Mouse (Mus musculus): ENCODE measurements around the gene Adcyap1r1. TPM values are rescaled to one million over a fixed set of nuclear protein-coding genes. Genes with fewer than 3 reads are reported as not detected.

Gene Adcyap1r1
- total and polyA plus RNA-seq, 2 experiments = 0.74 to 0.78 TPM

DNA sequence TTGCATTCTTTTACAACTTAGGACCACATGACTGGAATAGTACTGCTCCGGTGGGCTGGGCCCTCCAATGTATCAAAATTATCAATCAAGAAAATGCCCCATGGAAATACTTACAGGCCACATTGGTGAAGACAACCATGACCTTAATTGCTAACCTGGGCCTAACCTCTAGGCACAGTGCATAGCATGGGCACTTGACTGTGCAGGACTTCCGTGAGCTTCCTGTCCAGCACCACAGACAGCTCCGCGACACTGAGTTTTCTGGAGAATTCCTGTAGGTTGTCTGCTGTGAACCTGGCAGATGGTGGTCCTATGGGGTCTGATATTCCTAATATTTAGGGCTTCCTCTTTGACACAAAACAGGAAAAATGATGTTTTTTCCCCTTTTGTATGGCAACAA lies 54.7 kb downstream of the Adcyap1r1 start:
- Histone ChIP-seq H3K27me3 (ENCODE audit: control insufficient read depth, insufficient read depth, low read length) (no peaks in the 10 kb centered on the region), H3K4me1 (ENCODE audit: control insufficient read depth, insufficient read depth, low read length) (no peaks in the 10 kb centered on the region), H3K4me3 (ENCODE audit: insufficient read depth, low read depth, low read length) (no peak overlapping the region), H3K36me3 (ENCODE audit: control insufficient read depth, insufficient read depth, low read length) (no peaks in the 10 kb centered on the region), H3K9ac (ENCODE audit: low read depth, low read length) (no peak overlapping the region), H3K79me2 (ENCODE audit: control insufficient read depth, insufficient read depth, low read length) (no peaks in the 10 kb centered on the region), H3K27ac (replicated peaks; ENCODE audit: insufficient read depth, low read depth, low read length) (no peak overlapping the region)
- WGBS = 72% methylated on average over 4 of the region's 4 CpGs
- no peak for DNase-seq (ENCODE audit: extremely low read depth, low read depth, low spot score)
- TF ChIP-seq CTCF (IDR thresholded peaks at IDR 0.05; ENCODE audit: low read depth, low read length) (no peak), POLR2A (IDR thresholded peaks at IDR 0.05; ENCODE audit: extremely low read depth, insufficient read depth, low read length) (no peak)

DNA sequence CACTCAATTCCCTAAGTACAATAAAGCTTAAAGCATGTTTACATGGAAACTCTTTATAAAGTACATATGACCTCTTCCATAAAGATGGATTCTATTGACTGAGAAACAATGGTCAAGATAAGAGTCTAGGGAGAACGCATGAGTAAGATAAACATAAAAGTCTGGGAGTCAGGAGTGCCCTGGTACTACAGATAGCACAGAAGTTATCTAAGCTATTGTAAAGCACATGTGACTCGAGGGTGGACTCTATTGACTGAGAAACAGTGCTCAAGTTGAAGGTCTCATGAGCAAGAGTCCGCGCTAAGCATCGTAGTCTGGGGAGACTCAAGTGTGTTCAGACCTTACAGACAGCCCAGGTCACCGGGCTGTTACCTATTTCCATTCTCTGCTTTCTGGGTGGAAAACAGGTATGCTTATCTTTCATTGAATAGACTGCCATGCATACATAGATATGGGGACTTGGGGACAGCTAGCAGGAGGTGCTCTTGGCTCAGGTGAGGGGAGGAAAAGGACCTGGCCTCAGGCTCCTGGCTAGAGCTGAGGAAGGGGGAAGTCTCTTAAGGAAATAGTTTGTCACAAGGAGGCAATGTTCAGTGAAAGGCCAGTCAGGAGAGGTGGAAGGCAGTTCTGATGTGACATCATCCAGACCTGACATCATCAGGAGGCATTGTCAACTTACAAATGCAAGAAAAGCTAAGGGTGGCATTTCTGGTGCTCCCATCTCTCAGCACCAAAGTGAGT lies 57.5 kb downstream of the Adcyap1r1 start:
- Histone ChIP-seq H3K27ac (replicated peaks; ENCODE audit: insufficient read depth, low read depth, low read length) (no peak overlapping the region), H3K27me3 (ENCODE audit: control insufficient read depth, insufficient read depth, low read length) (no peaks in the 10 kb centered on the region), H3K36me3 (ENCODE audit: control insufficient read depth, insufficient read depth, low read length) (no peaks in the 10 kb centered on the region), H3K4me1 (ENCODE audit: control insufficient read depth, insufficient read depth, low read length) (no peaks in the 10 kb centered on the region), H3K79me2 (ENCODE audit: control insufficient read depth, insufficient read depth, low read length) (no peaks in the 10 kb centered on the region), H3K4me3 (ENCODE audit: insufficient read depth, low read depth, low read length) (no peak overlapping the region), H3K9ac (ENCODE audit: low read depth, low read length) (no peak overlapping the region)
- no peak for DNase-seq (ENCODE audit: extremely low read depth, low read depth, low spot score)
- 63% methylated on average over 6 of the region's 6 CpGs for WGBS
- TF ChIP-seq POLR2A (IDR thresholded peaks at IDR 0.05; ENCODE audit: extremely low read depth, insufficient read depth, low read length) = no peak
- TF ChIP-seq CTCF (IDR thresholded peaks at IDR 0.05; ENCODE audit: low read depth, low read length) = no peak

DNA sequence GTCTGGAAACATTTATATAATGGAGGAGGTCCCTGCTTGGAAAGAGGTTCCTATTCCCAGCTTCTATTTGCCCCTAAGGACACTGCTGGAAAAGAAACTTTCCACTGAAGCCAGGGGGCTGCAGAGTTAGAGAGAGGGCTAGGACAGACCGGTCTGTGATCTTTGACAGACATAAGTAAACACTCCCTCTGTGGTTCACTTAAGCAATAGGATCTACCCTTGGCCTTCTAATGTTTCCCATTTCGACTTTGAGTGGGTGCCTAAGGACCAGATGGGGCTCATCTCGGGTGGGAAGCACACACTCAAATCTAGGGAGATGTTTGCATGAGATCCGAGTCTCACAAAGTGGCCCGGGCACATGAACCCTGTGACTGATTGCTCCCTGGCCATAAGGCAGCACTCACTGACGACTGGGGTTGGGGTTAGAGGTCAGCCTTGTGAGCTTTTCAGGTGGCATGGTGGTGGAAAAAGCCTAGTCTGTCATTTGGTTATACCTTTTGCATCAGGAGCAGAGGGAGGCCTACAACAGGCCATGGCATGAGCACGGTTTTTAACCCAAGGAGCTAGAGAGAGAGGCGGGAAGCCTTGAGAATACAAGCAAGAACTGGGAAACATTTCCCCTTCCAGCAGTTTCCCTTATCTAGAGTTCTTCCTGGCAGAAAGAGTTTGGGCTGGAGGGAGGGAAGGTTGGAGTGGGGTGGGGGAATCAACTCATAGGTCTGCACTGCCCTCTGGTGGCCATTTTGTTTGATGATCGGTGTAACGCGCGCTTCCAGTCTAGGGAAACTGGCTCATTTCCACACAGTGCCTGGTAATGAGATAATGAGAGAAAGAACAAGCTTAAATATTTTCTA lies 59.7 kb downstream of the Adcyap1r1 start:
- Histone ChIP-seq H3K4me1 (ENCODE audit: control insufficient read depth, insufficient read depth, low read length) (no peaks in the 10 kb centered on the region), H3K79me2 (ENCODE audit: control insufficient read depth, insufficient read depth, low read length) (no peaks in the 10 kb centered on the region), H3K27ac (replicated peaks; ENCODE audit: insufficient read depth, low read depth, low read length) (no peak overlapping the region), H3K4me3 (ENCODE audit: insufficient read depth, low read depth, low read length) (no peak overlapping the region), H3K27me3 (ENCODE audit: control insufficient read depth, insufficient read depth, low read length) (no peaks in the 10 kb centered on the region), H3K36me3 (ENCODE audit: control insufficient read depth, insufficient read depth, low read length) (no peaks in the 10 kb centered on the region), H3K9ac (ENCODE audit: low read depth, low read length) (no peak overlapping the region)
- WGBS = 22% methylated on average over 12 of the region's 12 CpGs
- TF ChIP-seq CTCF (IDR thresholded peaks at IDR 0.05; ENCODE audit: low read depth, low read length) (peak; percentile 71), POLR2A (IDR thresholded peaks at IDR 0.05; ENCODE audit: extremely low read depth, insufficient read depth, low read length) (no peak)
- peak; percentile 45 for DNase-seq (ENCODE audit: extremely low read depth, low read depth, low spot score)

DNA sequence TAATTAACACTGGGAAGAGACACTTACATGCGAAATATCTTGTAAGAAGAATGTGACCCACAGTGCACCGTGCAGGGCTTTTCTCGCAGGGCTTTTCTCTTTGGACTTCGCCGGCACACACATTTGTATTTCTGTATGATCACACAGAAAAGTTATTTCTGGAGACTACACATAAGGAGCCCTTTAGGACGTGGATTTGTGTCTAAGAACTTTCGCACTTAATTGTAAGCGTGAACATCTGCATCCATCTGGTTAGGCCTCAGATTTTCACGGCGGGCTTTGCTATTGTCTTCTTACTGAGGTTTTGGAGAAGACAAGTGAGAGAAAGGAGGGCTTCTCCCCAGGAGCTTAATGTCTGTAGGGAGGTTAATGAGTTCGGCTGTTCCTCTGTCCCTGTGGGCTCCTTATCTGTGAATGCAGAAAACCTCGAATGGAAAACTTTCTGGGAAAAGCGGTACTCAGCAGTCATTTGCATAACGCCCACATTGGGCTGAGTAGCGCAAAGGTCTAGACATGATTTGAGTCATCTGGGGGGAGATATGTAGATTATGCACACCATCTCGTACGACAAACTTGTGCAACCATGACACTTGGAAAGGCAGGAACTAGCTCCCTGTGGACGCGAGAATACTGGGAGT lies 60.4 kb downstream of the Adcyap1r1 start:
- Histone ChIP-seq H3K9ac (ENCODE audit: low read depth, low read length) (no peak overlapping the region), H3K79me2 (ENCODE audit: control insufficient read depth, insufficient read depth, low read length) (no peaks in the 10 kb centered on the region), H3K27ac (replicated peaks; ENCODE audit: insufficient read depth, low read depth, low read length) (no peak overlapping the region), H3K36me3 (ENCODE audit: control insufficient read depth, insufficient read depth, low read length) (no peaks in the 10 kb centered on the region), H3K4me1 (ENCODE audit: control insufficient read depth, insufficient read depth, low read length) (no peaks in the 10 kb centered on the region), H3K4me3 (ENCODE audit: insufficient read depth, low read depth, low read length) (no peak overlapping the region), H3K27me3 (ENCODE audit: control insufficient read depth, insufficient read depth, low read length) (no peaks in the 10 kb centered on the region)
- WGBS = 45% methylated on average over 19 of the region's 19 CpGs
- DNase-seq (ENCODE audit: extremely low read depth, low read depth, low spot score) = no peak
- TF ChIP-seq CTCF (IDR thresholded peaks at IDR 0.05; ENCODE audit: low read depth, low read length) (no peak), POLR2A (IDR thresholded peaks at IDR 0.05; ENCODE audit: extremely low read depth, insufficient read depth, low read length) (no peak)

DNA sequence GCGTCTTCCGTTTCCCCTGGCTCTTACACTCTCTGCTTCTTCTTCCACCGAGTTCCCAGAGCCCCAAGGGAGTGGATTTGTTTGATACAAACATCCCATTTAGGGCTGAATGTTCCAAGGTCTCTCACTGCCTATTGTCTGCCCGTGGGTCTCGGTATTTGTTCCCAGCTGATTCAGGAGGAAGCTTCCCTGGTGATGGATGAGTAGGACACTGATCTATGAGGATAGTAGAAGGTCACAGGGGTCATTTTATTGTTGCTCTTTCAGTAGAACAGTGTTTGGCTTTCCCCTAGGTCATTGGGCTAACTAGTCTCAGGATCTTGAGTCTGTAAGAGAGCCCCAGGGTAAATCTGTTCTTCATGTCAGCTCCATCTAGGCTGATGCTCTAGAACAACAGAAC lies 61.7 kb downstream of the Adcyap1r1 start:
- Histone ChIP-seq H3K27ac (replicated peaks; ENCODE audit: insufficient read depth, low read depth, low read length) (no peak overlapping the region), H3K27me3 (ENCODE audit: control insufficient read depth, insufficient read depth, low read length) (no peaks in the 10 kb centered on the region), H3K9ac (ENCODE audit: low read depth, low read length) (no peak overlapping the region), H3K36me3 (ENCODE audit: control insufficient read depth, insufficient read depth, low read length) (no peaks in the 10 kb centered on the region), H3K4me3 (ENCODE audit: insufficient read depth, low read depth, low read length) (no peak overlapping the region), H3K4me1 (ENCODE audit: control insufficient read depth, insufficient read depth, low read length) (no peaks in the 10 kb centered on the region), H3K79me2 (ENCODE audit: control insufficient read depth, insufficient read depth, low read length) (no peaks in the 10 kb centered on the region)
- no peak for TF ChIP-seq POLR2A (IDR thresholded peaks at IDR 0.05; ENCODE audit: extremely low read depth, insufficient read depth, low read length)
- no peak for TF ChIP-seq CTCF (IDR thresholded peaks at IDR 0.05; ENCODE audit: low read depth, low read length)
- 60% methylated on average over 5 of the region's 5 CpGs for WGBS
- DNase-seq (ENCODE audit: extremely low read depth, low read depth, low spot score) = no peak
